Mouse (Mus musculus) bone marrow macrophage, adult 2 months (primary cell): ENCODE measurements around the gene Inppl1. TPM values are rescaled to one million over a fixed set of nuclear protein-coding genes. Genes with fewer than 3 reads are reported as not detected.
A peak's percentile ranks its signal among the peaks of the same experiment; 100 is the strongest.

Experiments used
- H3K27ac ChIP-seq: 2 replicates; pipeline ENCODE4 v1.5.1; 2012; ENCODE audit warnings: low read depth, low read length; ENCODE audit not compliant: insufficient read depth
- H3K4me1 ChIP-seq: 2 replicates; pipeline ENCODE4 v1.6.1; 2012; ENCODE audit warnings: low read length; ENCODE audit not compliant: control insufficient read depth, insufficient read depth
- H3K4me3 ChIP-seq: 2 replicates; pipeline ENCODE4 v1.5.1; 2012; ENCODE audit warnings: mild to moderate bottlenecking, low read length, moderate library complexity; ENCODE audit not compliant: insufficient read depth
- CTCF ChIP-seq: IDR thresholded peaks from 2 replicates; pipeline ENCODE4 v1.5.1; 2012; ENCODE audit warnings: low read depth, mild to moderate bottlenecking, low read length, moderate library complexity
- POLR2A ChIP-seq: IDR thresholded peaks from 2 replicates; pipeline ENCODE4 v1.6.1; 2012; ENCODE audit warnings: mild to moderate bottlenecking, low read depth, low read length, borderline replicate concordance
- polyA plus RNA-seq: library from polyadenylated mRNA; stranded (reverse); fragments of >200 nt; gene quantifications from 2 replicates; pipeline ENCODE4 v1.2.4, GENCODE M21; 2012; ENCODE audit not compliant: missing spikeins, insufficient read depth, insufficient read length

Inppl1 gene
- polyA plus RNA-seq, 1 experiment: 115 TPM

- TF ChIP-seq POLR2A (no peak), CTCF (no peak)
- Histone ChIP-seq H3K27ac (peak overlapping the region; percentile 88), H3K4me1 (peaks cover 69% of the 10 kb centered on the region), H3K4me3 (no peak overlapping the region)
Measured at GRCm38 (mm10) chr7:101852846-101853245, 14.8 kb upstream of the Inppl1 start.

DNA sequence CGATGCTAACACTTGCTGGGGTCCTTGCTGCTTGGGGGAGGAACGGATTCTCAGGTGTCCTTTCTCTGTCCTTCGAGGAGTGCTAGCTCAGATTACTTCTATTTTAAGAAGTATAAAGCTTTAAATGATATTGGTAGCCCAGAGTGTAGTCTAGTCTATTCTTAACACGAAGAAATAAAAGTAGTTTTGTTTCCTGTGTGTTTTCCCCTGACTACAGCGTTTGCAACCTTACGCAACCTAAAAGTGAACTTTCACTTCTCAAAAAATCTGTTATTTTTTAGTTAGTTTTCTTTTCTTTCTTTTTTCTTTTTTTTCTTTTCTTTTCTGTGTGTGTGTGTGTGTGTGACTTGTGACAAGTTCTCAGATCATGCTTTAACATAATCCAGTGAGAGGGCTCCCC lies 13.7 kb upstream of the Inppl1 start:
- Histone ChIP-seq H3K4me1 (peaks cover 59% of the 10 kb centered on the region), H3K27ac (peak overlapping the region; percentile 98), H3K4me3 (no peak overlapping the region)
- no peak for TF ChIP-seq POLR2A
- no peak for TF ChIP-seq CTCF

DNA sequence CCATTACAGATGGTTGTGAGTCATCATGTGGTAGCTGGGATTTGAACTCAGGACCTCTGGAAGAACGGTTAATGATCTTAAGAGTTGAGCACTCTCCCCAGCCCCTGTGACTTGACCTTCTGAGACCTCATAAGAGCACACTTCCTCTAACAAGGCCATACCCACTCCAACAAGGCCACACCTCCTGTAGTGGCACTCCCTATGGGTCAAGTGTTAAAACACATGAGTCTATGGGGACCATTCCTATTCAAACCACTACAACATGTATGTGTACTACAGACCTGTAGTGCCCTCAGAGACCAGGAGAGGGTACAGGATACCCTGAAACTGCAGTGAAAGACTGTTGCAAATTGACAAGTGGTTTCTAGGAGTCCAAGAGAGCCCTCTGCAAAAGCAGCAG lies 9.9 kb upstream of the Inppl1 start:
- Histone ChIP-seq H3K4me3 (no peak overlapping the region), H3K27ac (peak overlapping the region; percentile 34; the same call in 1 of the 2 replicates), H3K4me1 (peaks cover 38% of the 10 kb centered on the region)
- no peak for TF ChIP-seq CTCF
- TF ChIP-seq POLR2A: no peak

DNA sequence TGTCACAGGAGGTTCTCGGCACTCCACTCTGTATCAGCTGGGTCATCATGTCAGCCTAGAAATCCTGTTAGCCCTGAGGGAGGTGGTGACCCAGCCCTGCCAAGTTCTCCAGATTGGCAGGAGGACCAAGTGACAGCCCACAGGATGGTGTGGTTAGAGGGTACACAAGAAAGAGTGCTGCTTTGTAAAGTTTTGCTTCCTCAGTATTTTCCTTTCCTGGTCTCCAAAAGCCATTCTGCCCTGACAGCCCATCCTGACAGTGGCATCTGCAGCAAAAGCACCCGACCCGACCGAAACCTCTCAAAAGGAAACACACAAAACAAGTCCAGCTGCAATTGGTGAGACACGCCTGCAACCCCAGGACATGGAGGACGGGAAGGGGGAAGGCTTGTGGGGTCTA lies 6.2 kb upstream of the Inppl1 start:
- TF ChIP-seq POLR2A (no peak), CTCF (no peak)
- Histone ChIP-seq H3K27ac (no peak overlapping the region), H3K4me1 (peaks cover 25% of the 10 kb centered on the region), H3K4me3 (no peak overlapping the region)

DNA sequence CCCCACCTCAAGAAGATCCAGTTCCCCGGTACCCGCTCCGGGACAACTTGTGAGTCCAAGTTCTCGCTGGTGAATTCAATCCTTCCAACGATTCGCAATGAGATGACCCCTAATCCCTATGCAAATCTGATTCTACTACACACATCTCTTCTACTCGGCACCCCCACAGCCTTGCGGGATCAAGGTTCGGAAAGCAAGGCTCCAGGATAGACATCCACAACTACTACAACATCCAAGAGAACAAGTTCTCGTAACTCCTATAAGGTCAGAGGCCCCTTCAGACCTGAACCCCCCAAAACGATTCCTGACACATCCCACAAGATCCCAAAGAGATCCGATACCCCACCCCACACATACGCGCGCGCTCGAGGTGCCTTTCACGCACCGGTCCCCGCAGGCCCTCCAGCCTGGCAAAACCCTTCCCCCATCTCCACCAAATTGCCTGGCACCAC lies 849 bp downstream of the Inppl1 start:
- TF ChIP-seq POLR2A (no peak), CTCF (no peak)
- Histone ChIP-seq H3K4me1 (peaks cover 32% of the 10 kb centered on the region), H3K27ac (peak overlapping the region; percentile 86), H3K4me3 (peak overlapping the region; percentile 70)

- Histone ChIP-seq H3K27ac (peak overlapping the region; percentile 86), H3K4me1 (peaks cover 32% of the 10 kb centered on the region), H3K4me3 (peak overlapping the region; percentile 70)
- no peak for TF ChIP-seq CTCF
- TF ChIP-seq POLR2A: no peak
Measured at GRCm38 (mm10) chr7:101836271-101837153, 1.5 kb downstream of the Inppl1 start.

DNA sequence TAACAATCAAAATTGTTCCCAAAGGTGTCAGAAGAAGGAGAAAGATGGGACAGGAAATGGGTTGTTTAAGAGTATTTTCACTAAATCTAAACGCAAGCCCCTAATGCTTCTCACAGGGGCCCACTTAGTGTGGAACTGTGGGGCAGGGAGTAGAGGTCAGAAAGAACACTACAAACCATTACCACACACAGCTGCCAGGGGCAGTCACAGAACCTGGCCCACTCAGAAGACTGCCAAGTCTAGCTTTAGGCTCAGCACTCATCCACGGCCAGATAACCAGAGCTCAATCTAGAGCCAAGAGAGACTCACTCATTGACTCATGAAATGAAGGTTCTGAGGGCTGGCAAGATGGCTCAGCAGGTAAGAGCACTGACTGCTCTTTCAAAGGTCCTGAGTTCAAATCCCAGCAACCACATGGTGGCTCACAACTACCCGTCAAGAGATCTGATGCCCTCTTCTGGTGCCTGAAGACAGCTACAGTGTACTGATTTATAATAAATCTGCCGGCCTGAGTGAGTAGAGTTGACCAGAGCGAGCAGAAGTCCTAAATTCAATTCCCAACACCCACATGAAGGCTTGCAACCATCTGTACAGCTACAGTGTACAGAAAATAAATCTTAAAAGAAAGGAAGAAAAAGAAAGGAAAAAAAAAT lies 2.4 kb downstream of the Inppl1 start:
- TF ChIP-seq POLR2A (no peak), CTCF (peak; percentile 12; the same call in 1 of the 2 replicates)
- Histone ChIP-seq H3K4me3 (peak overlapping the region; percentile 70), H3K27ac (peak overlapping the region; percentile 77), H3K4me1 (peaks cover 32% of the 10 kb centered on the region)

GRCm38 (mm10) chr7:101834903-101835302 lies 3.1 kb downstream of the Inppl1 start:
- H3K4me3 ChIP-seq: peak overlapping the region; percentile 70; the same call in 1 of the 2 replicates
- TF ChIP-seq POLR2A: no peak
- no peak for TF ChIP-seq CTCF
- H3K4me1 ChIP-seq: peaks cover 25% of the 10 kb centered on the region
- H3K27ac ChIP-seq: no peak overlapping the region

GRCm38 (mm10) chr7:101833916-101834584 lies 4.0 kb downstream of the Inppl1 start:
- Histone ChIP-seq H3K27ac (no peak overlapping the region), H3K4me1 (peaks cover 19% of the 10 kb centered on the region), H3K4me3 (no peak overlapping the region)
- TF ChIP-seq POLR2A (no peak), CTCF (no peak)
